Mouse (Mus musculus) lung, postnatal 4 days (tissue): ENCODE data around the gene Znrf3.

Experiments used
- DNase-seq, 2 experiments: peaks; one replicate each; pipeline ENCODE4 v3.0.0; 2021

Znrf3 gene

DNA sequence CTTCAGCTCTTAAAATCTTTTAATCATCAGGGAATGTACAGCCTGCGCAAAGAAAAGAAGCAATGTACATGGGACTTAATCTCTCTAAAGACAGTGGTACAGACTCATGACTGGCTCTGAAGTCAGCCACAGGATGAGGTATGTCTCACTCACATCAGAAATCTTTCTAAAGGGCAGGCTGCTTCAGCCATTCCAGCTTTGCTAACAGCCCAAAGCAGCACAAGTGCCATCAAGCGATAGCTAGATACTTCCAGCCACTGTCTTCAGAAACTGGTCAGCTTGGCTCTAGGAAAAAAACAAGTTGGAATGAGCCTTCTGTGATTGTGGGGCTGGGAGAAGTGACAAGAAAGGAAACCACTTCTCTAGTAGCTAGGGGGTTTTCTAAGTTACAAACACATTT lies 7.0 kb downstream of the Znrf3 start:
- DNase-seq, result no peak

DNA sequence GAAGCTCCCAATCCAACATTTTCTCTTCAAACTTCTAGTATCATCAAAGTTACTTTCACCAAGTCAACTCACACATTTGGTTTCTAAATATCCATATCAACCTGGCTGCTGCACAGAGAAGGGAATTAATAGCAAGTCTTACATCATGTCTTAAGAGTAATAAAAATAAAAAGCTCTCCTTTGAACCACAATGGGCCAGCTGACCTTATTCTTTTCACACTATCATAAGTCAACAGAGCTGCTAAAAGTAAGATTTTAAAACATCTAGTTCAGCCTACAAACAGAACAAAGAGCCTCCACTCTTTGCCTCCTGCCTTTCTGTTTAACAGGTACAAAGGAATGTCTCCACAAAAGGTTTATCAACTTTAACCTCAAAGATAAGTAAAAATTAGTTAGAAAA lies 7.7 kb downstream of the Znrf3 start:
- no peak for DNase-seq

DNA sequence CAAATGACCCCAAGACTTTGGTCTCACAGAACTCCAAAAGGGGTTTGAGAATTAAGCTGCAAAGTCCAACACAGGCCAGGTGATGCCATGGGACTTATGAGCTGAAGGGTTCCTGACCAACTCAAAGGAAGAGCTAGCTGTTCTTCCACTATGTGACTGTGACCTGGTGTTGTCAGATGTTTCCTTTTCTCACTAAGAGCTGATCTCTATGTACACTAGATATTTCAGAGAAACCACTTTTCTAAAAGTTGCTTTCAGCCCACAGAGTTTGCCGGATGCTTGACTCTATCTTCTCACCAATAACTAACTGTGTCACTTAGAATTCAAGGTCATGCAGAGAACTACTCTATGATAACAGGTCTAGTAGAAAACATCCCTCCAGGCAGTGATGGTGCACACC lies 9.2 kb downstream of the Znrf3 start:
- no peak for DNase-seq

DNA sequence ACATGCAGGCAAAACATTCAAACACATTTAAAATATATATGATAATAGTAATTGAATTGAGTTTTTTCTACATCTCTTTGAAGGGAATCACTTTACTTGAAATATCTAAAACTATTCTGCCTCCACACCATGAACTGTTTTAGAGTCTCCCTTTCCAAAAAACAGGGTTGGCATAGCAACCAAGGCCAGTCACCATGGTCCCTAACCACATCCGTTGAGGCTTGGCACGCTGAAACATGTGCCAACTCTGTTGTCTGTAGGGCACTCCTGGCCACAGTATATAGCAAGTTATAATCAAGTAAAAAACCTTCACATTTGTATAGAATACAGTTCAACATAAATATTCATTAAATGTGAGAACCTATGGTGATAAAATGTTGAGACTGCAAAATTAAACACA lies 12.3 kb downstream of the Znrf3 start:
- no peak for DNase-seq

- no peak for DNase-seq
Observed at GRCm38 (mm10) chr11:5430863-5431262, 13.8 kb downstream of the Znrf3 start.

DNA sequence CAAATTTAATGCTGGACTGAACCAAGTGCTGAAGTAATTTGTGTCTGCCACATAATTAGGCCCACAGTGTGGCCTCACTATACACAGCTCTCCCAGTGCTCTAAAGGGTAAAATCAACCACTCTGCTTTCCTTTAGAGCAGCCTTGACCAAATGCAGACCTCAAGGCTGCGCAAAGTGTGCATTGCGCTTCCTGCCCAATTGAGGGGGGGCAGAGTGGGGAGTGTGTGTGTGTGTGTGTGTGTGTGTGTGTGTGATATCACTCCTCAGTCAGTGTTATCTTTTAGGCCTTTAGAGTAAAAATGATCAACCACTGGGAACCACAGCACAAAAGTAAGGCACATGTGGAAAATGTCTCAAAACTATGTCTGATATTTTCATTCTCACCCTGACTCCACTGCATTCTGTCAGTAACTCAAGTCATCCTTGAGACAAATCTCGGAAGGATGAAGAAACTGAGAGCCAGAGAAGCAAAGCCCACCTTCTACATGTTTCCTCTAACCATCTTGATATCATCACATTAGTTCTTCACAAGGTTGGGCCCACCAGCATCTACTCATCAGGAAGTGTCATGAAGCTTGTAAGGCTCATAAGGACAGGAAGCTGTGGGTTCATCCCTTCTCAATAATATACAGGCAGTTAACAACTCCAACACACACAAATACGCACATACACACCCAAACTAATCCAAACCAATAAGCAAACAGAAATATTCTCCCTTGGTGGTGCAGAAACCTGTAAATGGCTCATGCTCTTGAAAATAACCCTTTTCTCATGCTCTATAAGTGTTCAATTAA lies 15.1 kb downstream of the Znrf3 start:
- DNase-seq, result no peak

GRCm38 (mm10) chr11:5427251-5427650 lies 17.4 kb downstream of the Znrf3 start:
- DNase-seq, result no peak

GRCm38 (mm10) chr11:5426317-5426716 lies 18.3 kb downstream of the Znrf3 start:
- no peak for DNase-seq

DNA sequence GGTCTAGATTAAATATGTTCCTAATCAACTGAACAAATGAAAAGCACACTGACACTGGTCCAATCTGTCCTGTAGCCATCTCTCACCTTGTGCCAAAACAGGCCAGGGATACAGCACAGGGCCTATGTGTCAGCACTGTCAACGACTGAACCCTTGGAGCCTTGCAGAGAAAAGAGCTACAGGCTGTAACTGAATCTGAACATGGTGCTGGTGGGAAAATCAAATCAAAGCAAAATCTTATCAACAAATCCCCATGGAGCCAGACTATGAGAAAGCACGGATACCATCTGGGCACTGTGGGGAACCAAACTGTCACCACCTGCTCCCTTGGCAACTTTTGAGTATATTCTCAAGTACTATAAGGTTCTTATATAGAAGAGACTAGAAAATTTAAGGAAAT lies 19.5 kb downstream of the Znrf3 start:
- no peak for DNase-seq

DNA sequence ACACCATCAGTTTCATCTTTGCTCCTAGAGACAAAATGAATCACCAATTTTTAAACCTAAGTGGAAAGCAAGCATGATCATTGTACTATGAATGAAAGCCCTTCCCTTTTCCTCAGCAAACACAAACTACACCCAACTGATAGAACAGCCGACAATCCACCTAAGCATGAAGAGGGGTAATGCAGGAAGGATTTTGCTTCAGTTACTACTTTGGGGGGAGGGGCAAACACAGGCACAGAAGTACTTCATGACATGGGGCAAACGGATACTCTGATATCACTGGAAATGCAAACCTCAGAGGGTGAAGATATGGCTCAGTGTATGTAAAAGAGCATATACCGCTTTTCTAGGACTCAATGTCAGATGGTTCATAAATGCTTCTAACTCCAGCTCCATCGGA lies 20.5 kb downstream of the Znrf3 start:
- no peak for DNase-seq

DNA sequence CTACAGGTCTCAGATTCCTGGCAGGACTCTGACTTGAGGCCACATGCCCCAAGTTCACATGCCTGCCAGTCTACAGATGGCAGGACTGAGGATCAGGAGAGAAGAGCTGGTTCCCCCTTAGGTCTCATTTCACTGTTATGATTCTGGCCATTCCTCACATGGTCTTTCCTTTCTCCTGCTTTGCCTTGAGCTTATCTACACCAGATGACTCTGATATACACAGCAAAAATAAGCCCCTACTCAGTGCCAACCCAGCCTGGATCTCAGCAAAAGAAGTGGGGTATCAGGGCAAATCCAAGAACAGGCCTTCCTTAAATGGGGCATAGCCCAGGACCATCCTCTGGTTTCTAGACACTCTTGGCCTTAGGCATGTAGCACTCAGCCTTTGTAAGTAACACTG lies 21.6 kb downstream of the Znrf3 start:
- no peak for DNase-seq

GRCm38 (mm10) chr11:5422252-5422636 lies 22.4 kb downstream of the Znrf3 start:
- no peak for DNase-seq

DNA sequence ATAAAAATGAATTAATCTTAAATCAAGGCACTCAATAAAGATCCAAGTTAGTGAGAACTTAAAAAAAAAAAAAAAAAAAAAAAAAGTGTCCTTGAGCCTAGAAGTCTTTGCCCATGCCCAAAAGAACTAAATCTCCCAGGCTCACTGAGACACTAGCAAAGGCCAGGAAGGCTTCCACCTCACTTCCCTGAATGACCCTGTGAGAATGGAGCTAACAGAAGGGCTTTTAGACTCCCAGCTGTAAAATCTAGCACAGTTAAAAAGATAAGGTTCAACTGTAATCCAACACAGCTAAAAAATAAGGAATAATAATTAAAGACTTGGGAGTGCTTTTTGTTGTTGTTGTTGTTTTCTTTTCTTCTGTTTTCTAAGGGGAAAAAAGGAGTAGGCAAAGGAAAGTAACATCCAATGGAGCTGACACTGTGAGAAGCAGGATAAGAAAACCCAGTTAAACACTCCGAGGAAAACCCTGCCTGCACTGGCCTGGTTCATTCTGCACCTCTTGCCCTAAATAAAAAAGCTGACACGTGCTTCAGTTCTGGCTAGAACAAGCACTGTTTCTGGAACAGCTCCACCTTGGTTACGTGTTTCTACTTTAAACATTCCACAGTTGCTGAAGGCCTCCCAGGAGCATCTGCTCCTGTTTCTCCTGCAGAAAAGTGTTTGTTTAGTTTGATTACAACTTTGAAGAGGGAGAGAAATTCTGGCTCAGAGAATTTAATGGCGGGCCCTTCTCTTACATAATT lies 23.0 kb downstream of the Znrf3 start:
- peak; percentile 33 to 38 for DNase-seq

DNA sequence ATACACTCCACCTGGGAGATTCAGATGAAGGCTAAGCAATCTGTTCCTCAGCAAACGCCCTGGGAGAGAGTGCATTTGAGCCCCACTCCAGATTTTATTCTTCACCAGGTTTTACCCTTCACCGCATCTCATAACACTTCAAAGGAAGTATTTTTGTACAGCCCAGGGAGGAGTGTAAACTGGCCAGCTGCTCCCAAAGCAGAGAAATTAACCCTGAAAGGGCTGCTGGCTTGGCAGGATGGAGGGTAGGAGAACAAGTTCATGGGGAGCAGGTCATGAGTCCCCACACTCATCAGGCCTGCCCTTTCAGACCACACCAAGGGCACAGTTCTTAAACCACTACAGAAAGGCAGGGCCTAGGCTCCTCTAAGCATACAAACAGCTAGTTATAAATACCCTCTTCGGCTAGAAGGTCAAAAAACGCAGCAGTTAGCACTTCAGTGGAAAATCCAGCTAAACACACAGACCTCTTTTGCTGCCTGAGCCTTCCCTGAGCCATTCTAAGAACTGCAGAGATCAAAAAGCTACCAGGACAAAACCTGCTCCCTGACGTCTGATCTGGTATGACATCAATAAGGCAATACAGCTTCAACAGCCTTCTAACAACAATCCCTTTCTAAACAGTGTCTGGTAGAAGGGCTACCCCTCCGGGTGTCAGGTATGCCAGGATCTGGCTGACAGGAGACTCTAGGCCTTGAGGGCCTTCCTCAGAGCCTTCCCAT lies 28.9 kb downstream of the Znrf3 start:
- peak; percentile 48 to 64 for DNase-seq

- no peak for DNase-seq
Observed at GRCm38 (mm10) chr11:5414856-5415616, 29.6 kb downstream of the Znrf3 start.

GRCm38 (mm10) chr11:5412644-5413190 lies 31.9 kb downstream of the Znrf3 start:
- no peak for DNase-seq

GRCm38 (mm10) chr11:5411577-5411976 lies 33.1 kb downstream of the Znrf3 start:
- peak; percentile 37 to 70 for DNase-seq

DNA sequence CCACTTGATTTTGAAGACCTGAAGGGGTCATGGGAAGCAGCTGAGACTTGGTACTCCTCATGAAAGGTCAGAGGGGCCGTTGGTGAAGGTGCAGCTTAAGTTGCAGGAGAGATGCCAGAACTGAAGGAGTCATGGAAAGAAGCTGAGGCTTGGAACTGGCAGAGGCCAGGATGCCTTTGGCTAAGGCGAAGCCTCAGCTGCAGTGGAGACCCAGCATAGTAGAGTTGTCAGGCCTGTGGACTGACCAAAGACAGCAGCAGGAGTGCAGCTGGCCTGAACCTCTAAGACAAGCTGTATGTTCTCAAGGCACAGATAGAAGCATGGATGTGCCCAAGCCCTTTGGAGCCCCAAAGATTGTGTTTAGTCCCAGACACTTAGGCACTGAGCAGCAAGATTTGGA lies 40.5 kb downstream of the Znrf3 start:
- DNase-seq, result peak in 1 of 2 experiments; percentile 57

DNA sequence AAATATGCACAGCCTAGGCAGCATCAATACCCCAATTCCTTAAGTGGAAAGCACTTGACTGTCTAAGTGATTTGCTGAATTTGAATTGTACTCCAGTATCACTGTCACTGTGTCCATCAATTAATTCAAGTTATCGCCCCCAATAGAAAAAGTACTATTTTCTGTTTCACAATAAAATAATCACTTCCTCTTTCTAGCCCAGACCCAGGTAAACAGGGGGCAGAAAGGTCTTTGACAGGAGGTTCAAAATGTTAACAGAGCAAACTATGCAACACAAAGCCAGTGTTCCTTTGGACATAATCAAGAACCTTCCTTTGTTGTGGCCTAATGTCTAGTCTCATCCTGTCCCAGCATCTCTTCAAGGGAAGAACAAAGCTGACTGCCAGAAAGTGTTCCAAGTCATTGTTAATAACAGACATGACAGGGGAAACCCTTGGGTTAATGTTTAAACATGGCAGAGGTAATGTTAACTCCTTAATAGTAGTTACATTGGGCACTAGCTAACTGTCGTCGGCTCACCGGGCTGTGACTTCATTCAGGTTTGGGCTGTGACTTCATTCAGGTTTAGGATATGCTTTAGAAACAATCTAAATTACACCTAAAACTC lies 42.4 kb downstream of the Znrf3 start:
- DNase-seq, result no peak

DNA sequence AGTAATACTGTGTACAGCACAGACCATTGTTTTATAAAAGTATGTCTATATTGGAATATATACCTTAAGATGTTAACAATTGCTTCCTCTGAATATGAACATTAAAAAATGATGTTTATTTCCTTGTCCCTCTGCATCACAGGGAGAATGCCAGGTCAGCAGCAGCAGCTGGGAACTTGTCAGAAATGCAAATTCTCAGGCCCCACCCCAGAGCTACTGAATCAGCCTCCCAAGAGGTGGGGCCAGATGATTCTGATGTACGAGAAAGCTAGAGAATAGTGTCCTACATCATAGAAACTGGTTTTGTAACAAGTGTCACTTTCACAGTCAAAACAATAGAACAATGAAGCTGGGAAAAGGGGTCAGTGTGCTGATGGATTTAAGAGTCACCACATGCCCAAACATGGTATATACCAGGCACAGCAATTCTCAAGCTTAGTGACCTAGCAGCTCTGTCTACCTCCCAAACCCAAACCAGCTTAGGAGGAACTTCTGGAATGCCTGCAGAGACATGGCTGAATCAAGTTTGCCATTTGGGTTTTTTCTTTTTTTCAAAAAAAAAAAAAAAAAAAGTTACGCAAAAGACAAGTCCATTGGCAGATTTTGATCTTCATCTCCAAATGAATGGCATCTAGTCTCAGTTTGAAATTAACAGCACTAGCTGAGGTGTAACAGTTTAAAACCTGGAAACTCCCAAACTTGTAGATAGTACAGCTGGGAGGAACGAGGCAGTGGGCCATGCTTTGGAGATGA lies 46.2 kb downstream of the Znrf3 start:
- DNase-seq, result no peak
